Comparison of ENCODE assay signal across 9 mouse cellular contexts in the genomic region with DNA sequence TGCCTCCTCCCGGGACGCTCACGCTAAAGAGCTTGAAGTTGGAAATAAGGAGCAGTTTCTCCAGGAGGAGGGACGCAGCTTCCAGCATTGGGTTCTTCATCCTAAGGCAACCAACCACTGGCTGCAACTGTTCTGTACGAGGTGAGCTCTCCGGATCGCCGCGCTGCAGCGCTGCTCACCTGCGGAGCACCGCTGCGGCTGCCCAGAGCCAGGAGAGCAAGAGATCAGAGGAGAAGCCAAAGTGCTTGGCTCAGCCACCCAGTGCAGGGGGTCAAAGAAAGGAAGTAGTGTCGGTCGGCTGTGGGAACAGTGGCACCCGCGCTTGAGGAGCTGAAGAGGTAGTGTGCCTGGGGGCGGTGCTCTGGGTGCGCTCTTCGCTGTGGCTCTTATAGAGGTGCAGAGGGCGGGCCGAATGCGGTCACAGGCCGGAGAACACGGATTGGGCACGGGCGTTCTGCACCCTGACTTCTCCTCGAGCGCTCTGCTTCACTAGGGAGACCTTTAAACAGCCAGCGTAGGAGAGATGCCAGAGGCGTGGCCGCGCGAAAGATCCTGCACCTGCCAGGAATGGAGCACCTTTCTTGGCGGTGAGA. TPM values are rescaled to one million over a fixed set of nuclear protein-coding genes. Genes with fewer than 3 reads are reported as not detected.
DNase-seq lines count a peak whose midpoint lies in the region; ATAC-seq lines count a peak whose summit lies in the region.
"Had no signal": no experiment of that assay in that cellular context is flagged by ENCODE, and none has a peak within 500 bp of the region (broad histone marks: within the 10 kb centered on the region; RNA-seq: fewer than 3 reads in every experiment).

A gene (minus strand): TSS at position 361 of the 593 bp plus-strand sequence.

- peak within 1 kb of the TSS; percentile 79 for H3K4me2 ChIP-seq in limb, embryonic 11.5 days (ENCODE audit: low read depth, severe bottlenecking)
- peak within 1 kb of the TSS; percentile 85 for H3K4me2 ChIP-seq in midbrain, embryonic 12.5 days (replicated peaks)

- H3K9ac ChIP-seq in limb, embryonic 11.5 days (ENCODE audit: low read length) = peak within 1 kb of the TSS; percentile 27; the same call in 1 of the 2 replicates
- H3K9ac ChIP-seq in midbrain, embryonic 12.5 days (replicated peaks) = 0 out of 2 replicates have a peak within 1 kb of the TSS, but pooled peaks have one; percentile 4

- H3K4me1 ChIP-seq in hindbrain, embryonic 10.5 days (replicated peaks) = peaks cover 16% of the 10 kb centered on the region
- 0 out of 2 replicates have a peak, but pooled peaks cover 3% of the 10 kb centered on the region for H3K4me1 ChIP-seq in limb, embryonic 11.5 days (ENCODE audit: control insufficient read depth, insufficient read depth, low read length)
- peaks cover 13% of the 10 kb centered on the region for H3K4me1 ChIP-seq in midbrain, embryonic 12.5 days

- peaks cover 47% of the 10 kb centered on the region for H3K27me3 ChIP-seq in hindbrain, embryonic 10.5 days (ENCODE audit: insufficient read depth, poor library complexity, severe bottlenecking)
- peaks cover 27% of the 10 kb centered on the region for H3K27me3 ChIP-seq in limb, embryonic 11.5 days (ENCODE audit: control insufficient read depth, insufficient read depth, low read length)
- peaks cover 28% of the 10 kb centered on the region for H3K27me3 ChIP-seq in midbrain, embryonic 12.5 days

- no peaks in the 10 kb centered on the region for H3K9me3 ChIP-seq in hindbrain, embryonic 10.5 days
- H3K9me3 ChIP-seq in limb, embryonic 11.5 days (ENCODE audit: control insufficient read depth, low read length) = no peaks in the 10 kb centered on the region
- H3K9me3 ChIP-seq in midbrain, embryonic 12.5 days = no peaks in the 10 kb centered on the region

- no peaks in the 10 kb centered on the region for H3K36me3 ChIP-seq in hindbrain, embryonic 10.5 days
- H3K36me3 ChIP-seq in limb, embryonic 11.5 days (ENCODE audit: control insufficient read depth, insufficient read depth, low read length) = no peaks in the 10 kb centered on the region
- no peaks in the 10 kb centered on the region for H3K36me3 ChIP-seq in midbrain, embryonic 12.5 days

- under 1% methylated on average over 35 of the region's 35 CpGs for WGBS in hindbrain, embryonic 10.5 days
- WGBS in limb, embryonic 11.5 days = 1% methylated on average over 35 of the region's 35 CpGs
- WGBS in midbrain, embryonic 12.5 days = under 1% methylated on average over 35 of the region's 35 CpGs

- no peak within 1 kb of the TSS for H3K27ac ChIP-seq in hindbrain, embryonic 10.5 days
- H3K27ac ChIP-seq in limb, embryonic 11.5 days (replicated peaks; ENCODE audit: low read depth, low read length) = no peak within 1 kb of the TSS
- H3K27ac ChIP-seq in midbrain, embryonic 12.5 days (replicated peaks) = no peak within 1 kb of the TSS

- peak; percentile 8 for DNase-seq in gastrocnemius, postnatal 14 days
- DNase-seq in gastrocnemius, postnatal 25 days = no peak
- peak; percentile 41 for DNase-seq in embryo, embryonic 11 days
- DNase-seq in hindbrain, embryonic 10.5 days (ENCODE audit: low spot score) = peak; percentile 42
- peak; percentile 33 for DNase-seq in limb, embryonic 11.5 days (ENCODE audit: low spot score)
- DNase-seq in T-cell, adult 2 months (ENCODE audit: low spot score) = no peak
- no peak for DNase-seq in MN1 (ENCODE audit: low spot score)

- no peak for ATAC-seq in limb, embryonic 11.5 days (ENCODE audit: insufficient number of reproducible peaks, low FRiP score, low TSS enrichment, low read depth)
- peak; percentile 79 for ATAC-seq in midbrain, embryonic 12.5 days (ENCODE audit: low FRiP score, low read depth)
- ATAC-seq: Patski had no signal

- peak within 1 kb of the TSS; percentile 61 for H3K4me3 ChIP-seq in hindbrain, embryonic 10.5 days
- peak within 1 kb of the TSS; percentile 37 for H3K4me3 ChIP-seq in limb, embryonic 11.5 days (ENCODE audit: low read depth, low read length)
- H3K4me3 ChIP-seq in midbrain, embryonic 12.5 days = peak within 1 kb of the TSS; percentile 46

- intact Hi-C loops in gastrocnemius, postnatal 14 days (cut with DNase I; ENCODE audit: low total_unique reads) = no loop called here

RNA-seq across cellular contexts. Expression of the gene that starts here (rescaled TPM):
- total RNA-seq in gastrocnemius, postnatal 14 days (2021) = under 1 TPM; 0.07 to 0.10 TPM
- under 1 TPM; 0.05 to 0.08 TPM for total RNA-seq in gastrocnemius, postnatal 25 days (2021)
- polyA plus RNA-seq in hindbrain, embryonic 10.5 days (2016; fragmentation: Nextera tagmentation; extraction: Ambion mirVana) = not detected in 2 replicates
- not detected in 2 replicates for polyA plus RNA-seq in limb, embryonic 11.5 days (2014; fragmentation: Nextera tagmentation; extraction: Ambion mirVana)
- polyA plus RNA-seq in midbrain, embryonic 12.5 days (2016; fragmentation: Nextera tagmentation; extraction: Ambion mirVana) = 0.03 TPM in 1 of 2 replicates, not detected in the other
- polyA plus RNA-seq: Patski had no signal

Comparison
In these comparisons a context has a peak if more than half of its experiments do, and no peak if none do; other contexts are left out.
1. Peak in DNase-seq in gastrocnemius, postnatal 14 days; RNA of the gene not detected or under 1 TPM.
2. Peak in DNase-seq and H3K4me3 ChIP-seq in hindbrain, embryonic 10.5 days; RNA of the gene not detected or under 1 TPM.
3. Peak in DNase-seq, H3K4me3 ChIP-seq, H3K9ac ChIP-seq and H3K4me2 ChIP-seq in limb, embryonic 11.5 days; RNA of the gene not detected or under 1 TPM.
4. Peak in ATAC-seq, H3K4me3 ChIP-seq, H3K9ac ChIP-seq and H3K4me2 ChIP-seq in midbrain, embryonic 12.5 days; RNA of the gene not detected or under 1 TPM.